Mouse (Mus musculus) CH12.LX (cell line): ENCODE data around the gene Ppm1n. TPM values are rescaled to one million over a fixed set of nuclear protein-coding genes. Genes with fewer than 3 reads are reported as not detected.
A peak's percentile ranks its signal among the peaks of the same experiment; 100 is the strongest.

Experiments used
- DNase-seq: peaks from one replicate; pipeline ENCODE4 v3.0.0-alpha.2; 2013; ENCODE audit errors: extremely low read depth
- H3K27ac ChIP-seq: 2 replicates; pipeline ENCODE4 v1.5.1; 2012; ENCODE audit warnings: low read depth, mild to moderate bottlenecking, control low read depth, moderate library complexity; ENCODE audit not compliant: insufficient read depth
- H3K27me3 ChIP-seq: replicated peaks from 2 replicates; pipeline ENCODE3; 2012; ENCODE audit warnings: inconsistent platforms
- H3K36me3 ChIP-seq, 2 experiments: replicated peaks in 1 of 2; 2 replicates each; pipeline versions ENCODE3 to v1.6.1; 2012; ENCODE audit warnings: inconsistent platforms in 1 of 2, low read length in 1 of 2, mild to moderate bottlenecking in 1 of 2, mixed read lengths in 1 of 2, moderate library complexity in 1 of 2; ENCODE audit not compliant: control insufficient read depth in 1 of 2, insufficient read depth in 1 of 2
- H3K4me1 ChIP-seq, 2 experiments: 2 replicates each; pipeline ENCODE4 v1.6.1; 2012; ENCODE audit warnings: inconsistent platforms in 1 of 2, moderate library complexity in 1 of 2; ENCODE audit not compliant: insufficient read depth in 2 of 2, control insufficient read depth in 1 of 2
- H3K4me2 ChIP-seq: 2 replicates; pipeline ENCODE4 v1.6.1; 2012; ENCODE audit warnings: low read depth, mild to moderate bottlenecking, control low read depth; ENCODE audit not compliant: poor library complexity, insufficient read depth, severe bottlenecking
- H3K4me3 ChIP-seq, 3 experiments: fragments of 150-350 bp in 1 of 3; sonication (generic) in 1 of 3; replicated peaks in 1 of 3; 2 replicates each; pipeline versions ENCODE3 to v1.5.1; 2011 to 2012; ENCODE audit warnings: low read depth in 2 of 3, low read length in 2 of 3, mild to moderate bottlenecking in 2 of 3, moderate library complexity in 2 of 3, control low read depth in 1 of 3, improper control_type of control experiment in 1 of 3, inconsistent platforms in 1 of 3, mixed read lengths in 1 of 3; ENCODE audit not compliant: poor library complexity in 1 of 3
- H3K79me2 ChIP-seq: replicated peaks from 2 replicates; pipeline ENCODE4 v1.6.1; 2012; ENCODE audit warnings: mild to moderate bottlenecking, moderate library complexity; ENCODE audit not compliant: control insufficient read depth, poor library complexity, insufficient read depth, severe bottlenecking; ENCODE audit errors: extremely low read depth
- H3K9ac ChIP-seq: 2 replicates; pipeline ENCODE4 v1.6.1; 2012; ENCODE audit warnings: low read depth, mild to moderate bottlenecking, control low read depth, moderate library complexity; ENCODE audit not compliant: insufficient read depth
- H3K9me3 ChIP-seq: replicated peaks from 2 replicates; pipeline ENCODE3; 2012; ENCODE audit warnings: low read length, inconsistent platforms, mixed read lengths
- BHLHE40 ChIP-seq: IDR thresholded peaks from 2 replicates; pipeline ENCODE4 v1.6.1; 2011; ENCODE audit warnings: mild to moderate bottlenecking, low read depth, low read length, improper control_type of control experiment
- CHD1 ChIP-seq: IDR thresholded peaks from 2 replicates; pipeline ENCODE4 v1.6.1; 2012; ENCODE audit warnings: low read depth, low read length, improper control_type of control experiment, inconsistent platforms
- CHD2 ChIP-seq: IDR thresholded peaks from 2 replicates; pipeline ENCODE4 v1.6.1; 2011; ENCODE audit warnings: low read length, improper control_type of control experiment
- CTCF ChIP-seq, 2 experiments: IDR thresholded peaks in 1 of 2; conservative IDR thresholded peaks in 1 of 2; 2 replicates each; pipeline ENCODE4 v1.5.1; 2011 to 2012; ENCODE audit warnings: low read depth in 2 of 2, low read length in 2 of 2, improper control_type of control experiment in 1 of 2, inconsistent platforms in 1 of 2, mild to moderate bottlenecking in 1 of 2, moderate library complexity in 1 of 2
- E2F4 ChIP-seq: IDR thresholded peaks from 2 replicates; pipeline ENCODE4 v1.6.1; 2011; ENCODE audit warnings: low read depth, low read length, improper control_type of control experiment; ENCODE audit not compliant: insufficient replicate concordance
- ELF1 ChIP-seq: IDR thresholded peaks from 2 replicates; pipeline ENCODE4 v1.6.1; 2014; ENCODE audit warnings: low read depth, mild to moderate bottlenecking, inconsistent platforms, low read length, improper control_type of control experiment
- EP300 ChIP-seq: IDR thresholded peaks from 2 replicates; pipeline ENCODE4 v1.6.1; 2011; ENCODE audit warnings: low read length, improper control_type of control experiment
- ETS1 ChIP-seq: conservative IDR thresholded peaks from 2 replicates; pipeline ENCODE4 v1.6.1; 2012; ENCODE audit warnings: low read depth, mild to moderate bottlenecking, inconsistent platforms, low read length, improper control_type of control experiment, moderate library complexity
- GABPA ChIP-seq: IDR thresholded peaks from 2 replicates; pipeline ENCODE4 v1.6.1; 2012; ENCODE audit warnings: low read depth, low read length, improper control_type of control experiment, inconsistent platforms; ENCODE audit not compliant: insufficient replicate concordance
- HCFC1 ChIP-seq: IDR thresholded peaks from 2 replicates; pipeline ENCODE4 v1.6.1; 2012; ENCODE audit warnings: low read depth, mild to moderate bottlenecking, inconsistent platforms, low read length, improper control_type of control experiment
- IRF4 ChIP-seq: IDR thresholded peaks from 2 replicates; pipeline ENCODE4 v1.6.1; 2014; ENCODE audit warnings: low read depth, mild to moderate bottlenecking, inconsistent platforms, low read length, improper control_type of control experiment
- JUN ChIP-seq: IDR thresholded peaks from 2 replicates; pipeline ENCODE4 v1.6.1; 2011; ENCODE audit warnings: low read depth, mild to moderate bottlenecking, low read length, improper control_type of control experiment, moderate library complexity; ENCODE audit not compliant: insufficient read depth
- JUND ChIP-seq: conservative IDR thresholded peaks from 2 replicates; pipeline ENCODE4 v1.6.1; 2011; ENCODE audit warnings: low read depth, low read length, improper control_type of control experiment
- KAT2A ChIP-seq: IDR thresholded peaks from 2 replicates; pipeline ENCODE4 v1.6.1; 2012; ENCODE audit warnings: low read length, improper control_type of control experiment, inconsistent platforms; ENCODE audit not compliant: insufficient replicate concordance
- MAFK ChIP-seq: IDR thresholded peaks from 2 replicates; pipeline ENCODE4 v1.6.1; 2011; ENCODE audit warnings: low read length, improper control_type of control experiment; ENCODE audit not compliant: insufficient replicate concordance
- MAX ChIP-seq: IDR thresholded peaks from 2 replicates; pipeline ENCODE4 v1.6.1; 2011; ENCODE audit warnings: low read length, improper control_type of control experiment
- MAZ ChIP-seq: IDR thresholded peaks from 2 replicates; pipeline ENCODE4 v1.6.1; 2012; ENCODE audit warnings: low read depth, mild to moderate bottlenecking, inconsistent platforms, low read length, improper control_type of control experiment, moderate library complexity
- MEF2A ChIP-seq: IDR thresholded peaks from 2 replicates; pipeline ENCODE4 v1.6.1; 2014; ENCODE audit warnings: low read depth, mild to moderate bottlenecking, inconsistent platforms, low read length, improper control_type of control experiment, borderline replicate concordance
- MXI1 ChIP-seq: IDR thresholded peaks from 2 replicates; pipeline ENCODE4 v1.6.1; 2011; ENCODE audit warnings: mild to moderate bottlenecking, low read depth, low read length, improper control_type of control experiment
- MYC ChIP-seq: IDR thresholded peaks from 2 replicates; pipeline ENCODE4 v1.6.1; 2011; ENCODE audit warnings: low read depth, mild to moderate bottlenecking, improper control_type of control experiment, low read length
- NELFE ChIP-seq: IDR thresholded peaks from 2 replicates; pipeline ENCODE4 v1.6.1; 2011; ENCODE audit warnings: low read depth, low read length, improper control_type of control experiment
- NRF1 ChIP-seq: IDR thresholded peaks from 2 replicates; pipeline ENCODE4 v1.6.1; 2014; ENCODE audit warnings: low read depth, mild to moderate bottlenecking, inconsistent platforms, low read length, improper control_type of control experiment, moderate library complexity
- PAX5 ChIP-seq: IDR thresholded peaks from 2 replicates; pipeline ENCODE4 v1.6.1; 2012; ENCODE audit warnings: low read length, inconsistent platforms, mixed read lengths
- POLR2A ChIP-seq: IDR thresholded peaks from 2 replicates; pipeline ENCODE4 v1.6.1; 2011; ENCODE audit warnings: low read depth, mild to moderate bottlenecking, improper control_type of control experiment, low read length
- POLR2AphosphoS2 ChIP-seq: IDR thresholded peaks from 2 replicates; pipeline ENCODE4 v1.6.1; 2011; ENCODE audit warnings: low read depth, low read length, improper control_type of control experiment
- RAD21 ChIP-seq: IDR thresholded peaks from 2 replicates; pipeline ENCODE4 v1.6.1; 2011; ENCODE audit warnings: low read depth, mild to moderate bottlenecking, low read length, improper control_type of control experiment, moderate library complexity
- RCOR1 ChIP-seq: conservative IDR thresholded peaks from 2 replicates; pipeline ENCODE4 v1.6.1; 2012; ENCODE audit warnings: low read depth, mild to moderate bottlenecking, inconsistent platforms, low read length, improper control_type of control experiment
- SIN3A ChIP-seq: IDR thresholded peaks from 2 replicates; pipeline ENCODE4 v1.6.1; 2012; ENCODE audit warnings: low read length, improper control_type of control experiment, inconsistent platforms
- SMC3 ChIP-seq: IDR thresholded peaks from 2 replicates; pipeline ENCODE4 v1.6.1; 2011; ENCODE audit warnings: low read depth, low read length, improper control_type of control experiment
- TBP ChIP-seq: conservative IDR thresholded peaks from 2 replicates; pipeline ENCODE4 v1.6.1; 2011; ENCODE audit warnings: low read depth, low read length, improper control_type of control experiment
- TCF12 ChIP-seq: IDR thresholded peaks from 2 replicates; pipeline ENCODE4 v1.6.1; 2014; ENCODE audit warnings: low read depth, mild to moderate bottlenecking, inconsistent platforms, low read length, improper control_type of control experiment
- UBTF ChIP-seq: IDR thresholded peaks from 2 replicates; pipeline ENCODE4 v1.6.1; 2012; ENCODE audit warnings: low read depth, mild to moderate bottlenecking, inconsistent platforms, low read length, improper control_type of control experiment, moderate library complexity
- USF1 ChIP-seq: IDR thresholded peaks from 2 replicates; pipeline ENCODE4 v1.6.1; 2014; ENCODE audit warnings: low read depth, mild to moderate bottlenecking, inconsistent platforms, low read length, improper control_type of control experiment
- USF2 ChIP-seq: conservative IDR thresholded peaks from 2 replicates; pipeline ENCODE4 v1.6.1; 2011; ENCODE audit warnings: low read depth, low read length, improper control_type of control experiment
- ZC3H11A ChIP-seq: IDR thresholded peaks from 2 replicates; pipeline ENCODE4 v1.6.1; 2012; ENCODE audit warnings: low read depth, mild to moderate bottlenecking, inconsistent platforms, low read length, improper control_type of control experiment
- ZKSCAN1 ChIP-seq: IDR thresholded peaks from 2 replicates; pipeline ENCODE4 v1.6.1; 2012; ENCODE audit warnings: low read depth, inconsistent platforms, low read length, improper control_type of control experiment, borderline replicate concordance
- ZMIZ1 ChIP-seq: IDR thresholded peaks from 2 replicates; pipeline ENCODE4 v1.6.1; 2012; ENCODE audit warnings: low read depth, mild to moderate bottlenecking, inconsistent platforms, low read length, improper control_type of control experiment
- ZNF384 ChIP-seq: IDR thresholded peaks from 2 replicates; pipeline ENCODE4 v1.6.1; 2012; ENCODE audit warnings: low read depth, low read length, improper control_type of control experiment, inconsistent platforms
- dilution Hi-C: fragments of 300-500 bp; cut with MboI; formaldehyde crosslinking; loops from 2 replicates; pipeline ENCODE4 v1.14.3; 2020; ENCODE audit warnings: low sequenced_read_pairs; ENCODE audit not compliant: extremely low pct_unique_long_range_greater_than_20kb, extremely low pct_ligation_motif_present
- in situ Hi-C: fragments of 300-500 bp; cut with MboI; formaldehyde crosslinking; loops from 3 replicates; pipeline ENCODE4 v1.14.3; 2019; ENCODE audit warnings: low sequenced_read_pairs, low pct_ligation_motif_present, low pct_unique_long_range_greater_than_20kb, mixed read lengths
- polyA plus RNA-seq: library from polyadenylated mRNA; unstranded; fragments of >175 nt; gene quantifications from 2 replicates; pipeline ENCODE4 v1.2.1, GENCODE M21; 2012; ENCODE audit warnings: low read depth; ENCODE audit not compliant: insufficient read length
- total RNA-seq, 2 experiments: library from RNA; depleted of rRNA; stranded (reverse); fragments of 300-350 nt in 1 of 2; fragments of >200 nt in 1 of 2; gene quantifications; 2 replicates each; pipeline ENCODE4 v1.2.3; 2012 to 2014

The Ppm1n gene
- total and polyA plus RNA-seq, 3 experiments: not detected

DNA sequence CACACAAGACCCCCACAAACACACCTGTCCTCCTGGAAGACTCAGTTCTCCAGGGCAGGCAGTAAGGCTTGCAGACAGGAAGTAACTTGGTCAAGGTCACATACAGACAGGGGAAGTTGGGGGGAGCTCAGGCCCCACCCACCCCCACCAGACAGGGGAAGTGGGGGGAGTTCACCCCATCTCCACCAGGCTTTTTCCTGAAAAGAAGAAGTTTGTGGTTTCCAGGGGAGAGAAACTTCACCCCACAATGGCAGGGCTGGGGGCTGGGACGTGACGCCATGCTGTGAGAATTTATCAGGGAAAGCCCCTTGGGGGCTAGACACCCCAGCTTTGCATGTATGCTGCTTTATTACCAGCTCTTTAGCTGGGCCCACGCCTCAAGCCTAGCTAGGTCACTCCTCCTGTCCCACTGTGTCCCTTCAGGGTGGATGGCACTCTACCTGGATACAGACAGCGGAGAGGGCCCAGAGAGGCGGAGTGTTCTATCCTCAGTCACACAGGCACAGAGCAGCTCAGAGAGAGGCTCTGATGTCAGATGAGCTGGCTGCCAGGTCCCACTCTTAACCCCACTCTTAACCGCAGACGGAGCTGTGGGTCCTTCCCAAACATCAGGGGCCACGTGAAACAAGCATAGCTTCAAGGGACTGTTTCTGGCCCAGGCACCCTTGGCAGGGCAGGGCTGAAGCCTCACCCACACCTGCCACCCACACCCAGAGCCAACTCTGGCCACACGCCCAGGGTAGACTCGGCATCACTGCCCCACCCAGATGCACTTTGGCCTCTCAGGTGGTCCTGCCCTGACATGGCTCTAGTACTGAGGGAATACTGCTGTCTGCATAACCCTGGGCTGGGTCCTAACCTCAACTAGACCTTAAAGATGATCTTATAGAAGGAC, 13.7 kb downstream of the Ppm1n start:
- TF ChIP-seq MXI1 (peak; percentile 71), NRF1 (no peak), POLR2A (peak; percentile 56), KAT2A (no peak), TCF12 (peak; percentile 42; the same call in 1 of the 2 replicates), EP300 (peak; percentile 55), ZKSCAN1 (no peak), MEF2A (no peak; the same call in 1 of the 2 replicates), CHD1 (0 out of 2 replicates have a peak, but pooled peaks have one; percentile 34), POLR2AphosphoS2 (no peak), ZC3H11A (no peak), TBP (no peak), MAZ (peak; percentile 64; the same call in 1 of the 2 replicates), USF2 (no peak), CHD2 (peak; percentile 79), E2F4 (no peak), UBTF (no peak), HCFC1 (no peak; the same call in 1 of the 2 replicates), IRF4 (no peak; the same call in 1 of the 2 replicates), RAD21 (no peak), SIN3A (no peak; the same call in 1 of the 2 replicates), SMC3 (no peak), MYC (0 out of 2 replicates have a peak, but pooled peaks have one; percentile 25), MAFK (no peak), PAX5 (no peak), CTCF (conservative IDR thresholded peaks at IDR 0.05 in 1 of 2, IDR thresholded peaks at IDR 0.05 in 1 of 2; ENCODE audit: low read depth in 2 of 2, low read length in 2 of 2) (no peak), ELF1 (0 out of 2 replicates have a peak, but pooled peaks have one; percentile 51), ZNF384 (no peak), BHLHE40 (peak; percentile 38), JUND (no peak), ETS1 (peak; percentile 63), JUN (no peak), ZMIZ1 (no peak), GABPA (no peak), RCOR1 (no peak), NELFE (0 out of 2 replicates have a peak, but pooled peaks have one; percentile 23), MAX (peak; percentile 43; the same call in 1 of the 2 replicates), USF1 (no peak)
- Histone ChIP-seq H3K27me3 (no peaks in the 10 kb centered on the region), H3K79me2 (peaks cover 62% of the 10 kb centered on the region), H3K9ac (peak overlapping the region; percentile 91), H3K4me3 (peak overlapping the region in 2 of 3 experiments; percentile 29 to 94), H3K27ac (peak overlapping the region; percentile 94), H3K4me1 (peaks cover 27 to 45% of the 10 kb centered on the region in 2 experiments), H3K9me3 (no peaks in the 10 kb centered on the region), H3K36me3 (peaks cover 48 to 54% of the 10 kb centered on the region in 2 experiments), H3K4me2 (peak overlapping the region; percentile 59)
- DNase-seq: peak; percentile 86
- dilution Hi-C loops (no loop called here), in situ Hi-C loops (no loop called here)
